Mouse (Mus musculus): ENCODE results near the gene Krtap5-1. TPM values are rescaled to one million over a fixed set of nuclear protein-coding genes. Genes with fewer than 3 reads are reported as not detected.
"Not testable (repeated sequence)": the region's sequence is repeated elsewhere in the genome, so short reads cannot be mapped to it uniquely, and the experiment has no call there.

The Krtap5-1 gene
- total and polyA plus RNA-seq, 3 experiments: not detected

DNA sequence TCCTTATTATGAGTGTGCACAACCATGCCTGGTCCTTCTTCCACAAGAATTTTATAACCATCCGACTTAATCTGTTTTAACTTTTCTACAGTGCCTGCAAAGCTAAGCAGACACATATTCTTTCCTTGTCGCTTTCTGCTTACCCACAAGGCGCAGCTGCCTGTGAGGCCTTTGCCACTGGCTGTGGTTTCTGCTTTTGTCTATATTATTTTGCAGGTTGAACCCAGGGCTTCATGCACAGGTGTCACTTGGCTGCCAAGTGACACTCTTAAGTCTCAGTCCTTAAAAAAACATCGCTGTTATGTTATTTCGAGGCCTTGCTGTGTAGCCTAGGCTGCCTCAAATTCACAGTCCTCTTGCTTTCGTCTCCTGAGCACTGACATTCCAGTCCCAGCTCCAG, 25.7 kb upstream of the Krtap5-1 start:
- no peak for TF ChIP-seq TAL1 (IDR thresholded peaks at IDR 0.05; ENCODE audit: low read length)
- no peak for TF ChIP-seq ZNF384 (IDR thresholded peaks at IDR 0.05; ENCODE audit: low read depth, low read length)
- no peak for TF ChIP-seq MYC (IDR thresholded peaks at IDR 0.05; ENCODE audit: low read depth, low read length)
- TF ChIP-seq POLR2A (IDR thresholded peaks at IDR 0.05; ENCODE audit: control insufficient read depth in 1 of 2, insufficient read depth in 1 of 2, low read depth in 1 of 2, low read length in 2 of 2, poor library complexity in 1 of 2): no peak
- no peak for TF ChIP-seq MYB (IDR thresholded peaks at IDR 0.05; ENCODE audit: low read depth, low read length)
- no peak for TF ChIP-seq MAX (IDR thresholded peaks at IDR 0.05; ENCODE audit: low read length)
- no peak for TF ChIP-seq ZC3H11A (IDR thresholded peaks at IDR 0.05; ENCODE audit: low read depth, low read length)
- no peak for TF ChIP-seq SIN3A (IDR thresholded peaks at IDR 0.05; ENCODE audit: low read length)
- no peak for TF ChIP-seq NELFE (IDR thresholded peaks at IDR 0.05; ENCODE audit: low read depth, low read length)
- no peak for TF ChIP-seq ZKSCAN1 (IDR thresholded peaks at IDR 0.05; ENCODE audit: low read depth, low read length)
- no peak for TF ChIP-seq BHLHE40 (IDR thresholded peaks at IDR 0.05; ENCODE audit: borderline replicate concordance, low read depth, low read length)
- TF ChIP-seq KAT2A (conservative IDR thresholded peaks at IDR 0.05; ENCODE audit: low read depth, low read length): no peak
- TF ChIP-seq MXI1 (IDR thresholded peaks at IDR 0.05; ENCODE audit: low read depth, low read length): no peak
- no peak for TF ChIP-seq CHD1 (IDR thresholded peaks at IDR 0.05; ENCODE audit: low read depth, low read length)
- Histone ChIP-seq H3K9ac (ENCODE audit: control insufficient read depth, low read depth, low read length, poor library complexity, severe bottlenecking) (no peak overlapping the region), H3K9me3 (replicated peaks; ENCODE audit: insufficient read depth, low read length) (no peaks in the 10 kb centered on the region), H3K4me3 (ENCODE audit: control insufficient read depth in 1 of 2, insufficient read depth in 1 of 2, low read depth in 2 of 2, low read length in 2 of 2) (no peak overlapping the region), H3K4me1 (ENCODE audit: control insufficient read depth in 1 of 2, insufficient read depth in 2 of 2, low read length in 2 of 2) (no peaks in the 10 kb centered on the region), H3K27me3 (ENCODE audit: control insufficient read depth in 1 of 2, insufficient read depth in 2 of 2, low read length in 2 of 2) (peaks cover 9 to 10% of the 10 kb centered on the region in 2 experiments), H3K36me3 (ENCODE audit: control insufficient read depth in 1 of 2, insufficient read depth in 2 of 2, low read length in 2 of 2) (no peaks in the 10 kb centered on the region), H3K27ac (ENCODE audit: control insufficient read depth, low read depth, low read length) (no peak overlapping the region), H3K79me2 (ENCODE audit: control insufficient read depth, insufficient read depth, low read length, poor library complexity) (no peaks in the 10 kb centered on the region)
- no peak for DNase-seq (ENCODE audit: low read depth, low spot score)

DNA sequence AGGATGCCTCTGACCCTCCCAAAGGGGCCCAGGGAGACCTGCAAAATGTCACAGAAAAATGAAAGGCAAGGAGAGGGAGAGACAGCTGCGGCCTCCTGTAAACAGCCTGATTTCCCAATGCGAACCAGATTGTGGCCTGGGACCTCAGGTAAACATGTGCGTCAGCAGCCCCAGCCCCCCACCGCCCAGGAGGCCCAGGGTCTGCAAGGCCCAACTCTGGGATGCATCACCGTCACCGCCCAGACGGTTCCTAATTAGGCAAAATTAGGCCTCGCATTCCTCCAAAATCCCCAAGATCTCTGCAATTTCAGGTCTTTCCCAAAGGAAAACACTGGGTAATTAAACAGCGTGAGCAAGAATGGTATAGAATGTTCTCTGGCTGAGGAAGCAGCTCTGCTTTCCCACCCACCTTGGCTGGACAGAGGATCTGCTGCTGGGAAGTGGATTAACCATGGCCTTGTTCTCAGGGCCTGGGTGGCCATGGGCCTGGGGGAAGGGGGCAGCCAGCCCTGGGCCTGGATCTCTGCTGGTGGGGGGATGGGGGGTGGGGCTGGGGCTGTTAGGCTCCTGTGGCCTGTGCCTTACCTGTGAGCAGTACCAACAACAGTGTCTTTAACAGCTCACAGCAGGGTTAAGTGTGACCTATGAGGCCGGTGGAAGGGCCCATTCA, 24.9 kb upstream of the Krtap5-1 start:
- not testable (repeated sequence) for H3K9ac ChIP-seq (ENCODE audit: control insufficient read depth, low read depth, low read length, poor library complexity, severe bottlenecking); H3K36me3 ChIP-seq (ENCODE audit: control insufficient read depth in 1 of 2, insufficient read depth in 2 of 2, low read length in 2 of 2); H3K79me2 ChIP-seq (ENCODE audit: control insufficient read depth, insufficient read depth, low read length, poor library complexity); H3K27ac ChIP-seq (ENCODE audit: control insufficient read depth, low read depth, low read length); H3K4me1 ChIP-seq (ENCODE audit: control insufficient read depth in 1 of 2, insufficient read depth in 2 of 2, low read length in 2 of 2); H3K9me3 ChIP-seq (replicated peaks; ENCODE audit: insufficient read depth, low read length); H3K4me3 ChIP-seq (ENCODE audit: control insufficient read depth in 1 of 2, insufficient read depth in 1 of 2, low read depth in 2 of 2, low read length in 2 of 2); H3K27me3 ChIP-seq (ENCODE audit: control insufficient read depth in 1 of 2, insufficient read depth in 2 of 2, low read length in 2 of 2); DNase-seq (ENCODE audit: low read depth, low spot score)

DNA sequence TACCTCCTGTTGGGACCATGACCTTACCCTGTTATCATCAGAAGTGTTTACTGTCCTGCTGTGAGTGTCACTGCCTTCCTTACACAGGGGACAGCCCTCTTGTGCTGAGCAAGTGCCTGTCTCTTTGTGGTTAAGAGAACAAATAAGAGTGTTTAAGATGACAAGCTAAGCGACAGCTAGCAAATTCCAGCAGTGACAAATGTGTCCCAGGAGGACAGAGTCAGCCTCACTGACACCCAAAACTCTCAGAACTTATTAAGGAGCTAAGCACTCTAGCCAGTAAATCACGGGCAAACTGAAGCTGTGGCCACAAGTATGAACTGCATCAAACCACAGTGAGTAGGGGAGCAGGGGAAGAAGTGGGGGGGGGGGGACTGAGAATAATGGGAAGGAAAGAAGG, 24.0 kb upstream of the Krtap5-1 start:
- H3K4me1 ChIP-seq (ENCODE audit: control insufficient read depth in 1 of 2, insufficient read depth in 2 of 2, low read length in 2 of 2): no peaks in the 10 kb centered on the region
- no peaks in the 10 kb centered on the region for H3K9me3 ChIP-seq (replicated peaks; ENCODE audit: insufficient read depth, low read length)
- peaks cover 0 to 6% of the 10 kb centered on the region in 2 experiments; a peak in 2 of 4 replicates for H3K27me3 ChIP-seq (ENCODE audit: control insufficient read depth in 1 of 2, insufficient read depth in 2 of 2, low read length in 2 of 2)
- no peak overlapping the region for H3K9ac ChIP-seq (ENCODE audit: control insufficient read depth, low read depth, low read length, poor library complexity, severe bottlenecking)
- TF ChIP-seq MAZ (IDR thresholded peaks at IDR 0.05; ENCODE audit: low read depth, low read length) (no peak), ZC3H11A (IDR thresholded peaks at IDR 0.05; ENCODE audit: low read depth, low read length) (no peak), USF2 (IDR thresholded peaks at IDR 0.05; ENCODE audit: borderline replicate concordance in 1 of 2, insufficient read depth in 1 of 2, low read depth in 1 of 2, low read length in 2 of 2) (no peak), MYB (IDR thresholded peaks at IDR 0.05; ENCODE audit: low read depth, low read length) (no peak), MAFK (IDR thresholded peaks at IDR 0.05; ENCODE audit: borderline replicate concordance, low read depth, low read length) (no peak), MYC (IDR thresholded peaks at IDR 0.05; ENCODE audit: low read depth, low read length) (no peak), RAD21 (IDR thresholded peaks at IDR 0.05; ENCODE audit: low read depth, low read length) (no peak), ETS1 (IDR thresholded peaks at IDR 0.05; ENCODE audit: low read depth, low read length) (no peak), HCFC1 (IDR thresholded peaks at IDR 0.05; ENCODE audit: low read depth, low read length) (no peak)
- H3K36me3 ChIP-seq (ENCODE audit: control insufficient read depth in 1 of 2, insufficient read depth in 2 of 2, low read length in 2 of 2): no peaks in the 10 kb centered on the region
- H3K27ac ChIP-seq (ENCODE audit: control insufficient read depth, low read depth, low read length): no peak overlapping the region
- H3K4me3 ChIP-seq (ENCODE audit: control insufficient read depth in 1 of 2, insufficient read depth in 1 of 2, low read depth in 2 of 2, low read length in 2 of 2): no peak overlapping the region
- H3K79me2 ChIP-seq (ENCODE audit: control insufficient read depth, insufficient read depth, low read length, poor library complexity): no peaks in the 10 kb centered on the region
- DNase-seq (ENCODE audit: low read depth, low spot score): no peak
